Mouse (Mus musculus): Measurements from ENCODE around the gene Gpt2. TPM values are rescaled to one million over a fixed set of nuclear protein-coding genes. Genes with fewer than 3 reads are reported as not detected.

The Gpt2 gene
- polyA plus RNA-seq, 1 experiment from 2014 or later: 62.5 TPM

GRCm38 (mm10) chr8:85559966-85560365, 67.6 kb downstream of the Gpt2 start:
- Histone ChIP-seq H3K27me3 (ENCODE audit: control insufficient read depth, insufficient read depth, low read length) (no peaks in the 10 kb centered on the region), H3K36me3 (ENCODE audit: control insufficient read depth, insufficient read depth, low read length) (no peaks in the 10 kb centered on the region), H3K9me3 (ENCODE audit: control insufficient read depth, low read length) (no peaks in the 10 kb centered on the region), H3K4me3 (ENCODE audit: low read depth, low read length) (no peak overlapping the region), H3K4me2 (ENCODE audit: low read depth, severe bottlenecking) (no peak overlapping the region), H3K9ac (ENCODE audit: low read length) (no peak overlapping the region), H3K4me1 (ENCODE audit: control insufficient read depth, insufficient read depth, low read length) (no peaks in the 10 kb centered on the region), H3K27ac (replicated peaks; ENCODE audit: low read depth, low read length) (no peak overlapping the region)
- ATAC-seq (ENCODE audit: insufficient number of reproducible peaks, low FRiP score, low TSS enrichment, low read depth) (no peak), DNase-seq (ENCODE audit: low spot score) (no peak)
- 69% methylated on average over 2 of the region's 2 CpGs for WGBS

- Histone ChIP-seq H3K9me3 (ENCODE audit: control insufficient read depth, low read length) (no peaks in the 10 kb centered on the region), H3K4me2 (ENCODE audit: low read depth, severe bottlenecking) (no peak overlapping the region), H3K4me3 (ENCODE audit: low read depth, low read length) (no peak overlapping the region), H3K36me3 (ENCODE audit: control insufficient read depth, insufficient read depth, low read length) (no peaks in the 10 kb centered on the region), H3K9ac (ENCODE audit: low read length) (no peak overlapping the region), H3K4me1 (ENCODE audit: control insufficient read depth, insufficient read depth, low read length) (no peaks in the 10 kb centered on the region), H3K27ac (replicated peaks; ENCODE audit: low read depth, low read length) (no peak overlapping the region), H3K27me3 (ENCODE audit: control insufficient read depth, insufficient read depth, low read length) (no peaks in the 10 kb centered on the region)
- 93% methylated on average over 8 of the region's 8 CpGs for WGBS
- DNase-seq (ENCODE audit: low spot score) (no peak), ATAC-seq (ENCODE audit: insufficient number of reproducible peaks, low FRiP score, low TSS enrichment, low read depth) (no peak)
Observed at GRCm38 (mm10) chr8:85563336-85563735, 71.0 kb downstream of the Gpt2 start.

GRCm38 (mm10) chr8:85565186-85565585, 72.8 kb downstream of the Gpt2 start:
- Histone ChIP-seq H3K4me2 (ENCODE audit: low read depth, severe bottlenecking) (no peak overlapping the region), H3K36me3 (ENCODE audit: control insufficient read depth, insufficient read depth, low read length) (no peaks in the 10 kb centered on the region), H3K4me3 (ENCODE audit: low read depth, low read length) (no peak overlapping the region), H3K27ac (replicated peaks; ENCODE audit: low read depth, low read length) (no peak overlapping the region), H3K27me3 (ENCODE audit: control insufficient read depth, insufficient read depth, low read length) (no peaks in the 10 kb centered on the region), H3K9me3 (ENCODE audit: control insufficient read depth, low read length) (no peaks in the 10 kb centered on the region), H3K4me1 (ENCODE audit: control insufficient read depth, insufficient read depth, low read length) (no peaks in the 10 kb centered on the region), H3K9ac (ENCODE audit: low read length) (no peak overlapping the region)
- ATAC-seq (ENCODE audit: insufficient number of reproducible peaks, low FRiP score, low TSS enrichment, low read depth): no peak
- WGBS: 70% methylated on average over 3 of the region's 3 CpGs
- DNase-seq (ENCODE audit: low spot score): no peak

GRCm38 (mm10) chr8:85567801-85568200, 75.4 kb downstream of the Gpt2 start:
- no peak overlapping the region for H3K4me2 ChIP-seq (ENCODE audit: low read depth, severe bottlenecking)
- H3K9me3 ChIP-seq (ENCODE audit: control insufficient read depth, low read length): no peaks in the 10 kb centered on the region
- no peaks in the 10 kb centered on the region for H3K36me3 ChIP-seq (ENCODE audit: control insufficient read depth, insufficient read depth, low read length)
- H3K4me3 ChIP-seq (ENCODE audit: low read depth, low read length): no peak overlapping the region
- H3K27me3 ChIP-seq (ENCODE audit: control insufficient read depth, insufficient read depth, low read length): no peaks in the 10 kb centered on the region
- no peak overlapping the region for H3K27ac ChIP-seq (replicated peaks; ENCODE audit: low read depth, low read length)
- 85% methylated on average over 2 of the region's 2 CpGs for WGBS
- H3K9ac ChIP-seq (ENCODE audit: low read length): no peak overlapping the region
- DNase-seq (ENCODE audit: low spot score) (no peak), ATAC-seq (ENCODE audit: insufficient number of reproducible peaks, low FRiP score, low TSS enrichment, low read depth) (no peak)
- H3K4me1 ChIP-seq (ENCODE audit: control insufficient read depth, insufficient read depth, low read length): no peaks in the 10 kb centered on the region

- 90% methylated on average over 4 of the region's 4 CpGs for WGBS
- DNase-seq (ENCODE audit: low spot score) (no peak), ATAC-seq (ENCODE audit: insufficient number of reproducible peaks, low FRiP score, low TSS enrichment, low read depth) (no peak)
- no peak overlapping the region for H3K9ac ChIP-seq (ENCODE audit: low read length)
- no peak overlapping the region for H3K4me2 ChIP-seq (ENCODE audit: low read depth, severe bottlenecking)
- H3K4me3 ChIP-seq (ENCODE audit: low read depth, low read length): no peak overlapping the region
- no peaks in the 10 kb centered on the region for H3K9me3 ChIP-seq (ENCODE audit: control insufficient read depth, low read length)
- no peaks in the 10 kb centered on the region for H3K36me3 ChIP-seq (ENCODE audit: control insufficient read depth, insufficient read depth, low read length)
- no peak overlapping the region for H3K27ac ChIP-seq (replicated peaks; ENCODE audit: low read depth, low read length)
- H3K27me3 ChIP-seq (ENCODE audit: control insufficient read depth, insufficient read depth, low read length): no peaks in the 10 kb centered on the region
- H3K4me1 ChIP-seq (ENCODE audit: control insufficient read depth, insufficient read depth, low read length): no peaks in the 10 kb centered on the region
Observed at GRCm38 (mm10) chr8:85570466-85570865, 78.1 kb downstream of the Gpt2 start.

- Histone ChIP-seq H3K9ac (ENCODE audit: low read length) (no peak overlapping the region), H3K4me3 (ENCODE audit: low read depth, low read length) (no peak overlapping the region), H3K4me1 (ENCODE audit: control insufficient read depth, insufficient read depth, low read length) (no peaks in the 10 kb centered on the region), H3K4me2 (ENCODE audit: low read depth, severe bottlenecking) (no peak overlapping the region), H3K9me3 (ENCODE audit: control insufficient read depth, low read length) (no peaks in the 10 kb centered on the region), H3K27me3 (ENCODE audit: control insufficient read depth, insufficient read depth, low read length) (no peaks in the 10 kb centered on the region), H3K36me3 (ENCODE audit: control insufficient read depth, insufficient read depth, low read length) (no peaks in the 10 kb centered on the region), H3K27ac (replicated peaks; ENCODE audit: low read depth, low read length) (no peak overlapping the region)
- 80% methylated on average over 2 of the region's 2 CpGs for WGBS
- DNase-seq (ENCODE audit: low spot score): no peak
- ATAC-seq (ENCODE audit: insufficient number of reproducible peaks, low FRiP score, low TSS enrichment, low read depth): no peak
Observed at GRCm38 (mm10) chr8:85573972-85574496, 81.7 kb downstream of the Gpt2 start.

Other genes starting within 250 kb of the Gpt2 start
- 158 and 159 TPM in 2 replicates for gene Orc6, start 192.9 kb upstream of the Gpt2 start, polyA plus RNA-seq (2014; fragmentation: Nextera tagmentation; extraction: Ambion mirVana)
- 137 and 150 TPM in 2 replicates for gene Vps35, start 192.8 kb upstream of the Gpt2 start, polyA plus RNA-seq (2014; fragmentation: Nextera tagmentation; extraction: Ambion mirVana)
- 1.4 and 1.7 TPM in 2 replicates for gene Mylk3, start 106.2 kb upstream of the Gpt2 start, polyA plus RNA-seq (2014; fragmentation: Nextera tagmentation; extraction: Ambion mirVana)
- gene 4921524J17Rik, start 59.7 kb upstream of the Gpt2 start, polyA plus RNA-seq (2014; fragmentation: Nextera tagmentation; extraction: Ambion mirVana): 45.0 and 48.8 TPM in 2 replicates
- gene Dnaja2, start 62.8 kb downstream of the Gpt2 start, polyA plus RNA-seq (2014; fragmentation: Nextera tagmentation; extraction: Ambion mirVana): 207 and 217 TPM in 2 replicates
- gene Neto2, start 208.3 kb downstream of the Gpt2 start, polyA plus RNA-seq (2014; fragmentation: Nextera tagmentation; extraction: Ambion mirVana): 15.5 and 18.9 TPM in 2 replicates

All from limb, embryonic 11.5 days (tissue).